Mouse (Mus musculus): ENCODE measurements around the gene Srebf1. TPM values are rescaled to one million over a fixed set of nuclear protein-coding genes. Genes with fewer than 3 reads are reported as not detected.

Gene Srebf1
- polyA plus RNA-seq, 1 experiment = 54.1 TPM

- TF ChIP-seq POLR2A (IDR thresholded peaks at IDR 0.05; ENCODE audit: low read depth, low read length) (no peak), CTCF (IDR thresholded peaks at IDR 0.05; ENCODE audit: borderline replicate concordance, insufficient read depth, low read length) (no peak)
- no peak overlapping the region for H3K4me3 ChIP-seq (ENCODE audit: insufficient read depth, low read length)
- no peak overlapping the region for H3K27ac ChIP-seq (ENCODE audit: insufficient read depth, low read length)
- no peaks in the 10 kb centered on the region for H3K4me1 ChIP-seq (ENCODE audit: control insufficient read depth, insufficient read depth, low read length)
Measured at GRCm38 (mm10) chr11:60200384-60200783, 22.0 kb downstream of the Srebf1 start.

GRCm38 (mm10) chr11:60199702-60200184 is 22.6 kb downstream of the Srebf1 start:
- Histone ChIP-seq H3K4me1 (ENCODE audit: control insufficient read depth, insufficient read depth, low read length) (no peaks in the 10 kb centered on the region), H3K27ac (ENCODE audit: insufficient read depth, low read length) (no peak overlapping the region), H3K4me3 (ENCODE audit: insufficient read depth, low read length) (no peak overlapping the region)
- TF ChIP-seq CTCF (IDR thresholded peaks at IDR 0.05; ENCODE audit: borderline replicate concordance, insufficient read depth, low read length) (peak; percentile 84), POLR2A (IDR thresholded peaks at IDR 0.05; ENCODE audit: low read depth, low read length) (no peak)

GRCm38 (mm10) chr11:60198651-60199050 is 23.7 kb downstream of the Srebf1 start:
- Histone ChIP-seq H3K27ac (ENCODE audit: insufficient read depth, low read length) (no peak overlapping the region), H3K4me1 (ENCODE audit: control insufficient read depth, insufficient read depth, low read length) (no peaks in the 10 kb centered on the region), H3K4me3 (ENCODE audit: insufficient read depth, low read length) (no peak overlapping the region)
- TF ChIP-seq POLR2A (IDR thresholded peaks at IDR 0.05; ENCODE audit: low read depth, low read length) (no peak), CTCF (IDR thresholded peaks at IDR 0.05; ENCODE audit: borderline replicate concordance, insufficient read depth, low read length) (no peak)

- no peaks in the 10 kb centered on the region for H3K4me1 ChIP-seq (ENCODE audit: control insufficient read depth, insufficient read depth, low read length)
- no peak for TF ChIP-seq POLR2A (IDR thresholded peaks at IDR 0.05; ENCODE audit: low read depth, low read length)
- TF ChIP-seq CTCF (IDR thresholded peaks at IDR 0.05; ENCODE audit: borderline replicate concordance, insufficient read depth, low read length) = no peak
- no peak overlapping the region for H3K27ac ChIP-seq (ENCODE audit: insufficient read depth, low read length)
- H3K4me3 ChIP-seq (ENCODE audit: insufficient read depth, low read length) = no peak overlapping the region
Measured at GRCm38 (mm10) chr11:60197998-60198619, 24.3 kb downstream of the Srebf1 start.

GRCm38 (mm10) chr11:60196344-60196743 is 26.0 kb downstream of the Srebf1 start:
- H3K4me3 ChIP-seq (ENCODE audit: insufficient read depth, low read length) = no peak overlapping the region
- TF ChIP-seq POLR2A (IDR thresholded peaks at IDR 0.05; ENCODE audit: low read depth, low read length) = no peak
- TF ChIP-seq CTCF (IDR thresholded peaks at IDR 0.05; ENCODE audit: borderline replicate concordance, insufficient read depth, low read length) = no peak
- no peak overlapping the region for H3K27ac ChIP-seq (ENCODE audit: insufficient read depth, low read length)
- no peaks in the 10 kb centered on the region for H3K4me1 ChIP-seq (ENCODE audit: control insufficient read depth, insufficient read depth, low read length)

GRCm38 (mm10) chr11:60195108-60195507 is 27.3 kb downstream of the Srebf1 start:
- no peak overlapping the region for H3K27ac ChIP-seq (ENCODE audit: insufficient read depth, low read length)
- H3K4me3 ChIP-seq (ENCODE audit: insufficient read depth, low read length) = no peak overlapping the region

GRCm38 (mm10) chr11:60193556-60193955 is 28.8 kb downstream of the Srebf1 start:
- H3K27ac ChIP-seq (ENCODE audit: insufficient read depth, low read length) = no peak overlapping the region
- no peaks in the 10 kb centered on the region for H3K4me1 ChIP-seq (ENCODE audit: control insufficient read depth, insufficient read depth, low read length)
- H3K4me3 ChIP-seq (ENCODE audit: insufficient read depth, low read length) = no peak overlapping the region
- no peak for TF ChIP-seq POLR2A (IDR thresholded peaks at IDR 0.05; ENCODE audit: low read depth, low read length)
- no peak for TF ChIP-seq CTCF (IDR thresholded peaks at IDR 0.05; ENCODE audit: borderline replicate concordance, insufficient read depth, low read length)

More at GRCm38 (mm10) chr11:60195108-60195507, 27.3 kb downstream of the Srebf1 start:
- H3K4me1 ChIP-seq (ENCODE audit: control insufficient read depth, insufficient read depth, low read length) = no peaks in the 10 kb centered on the region
- TF ChIP-seq POLR2A (IDR thresholded peaks at IDR 0.05; ENCODE audit: low read depth, low read length) (no peak), CTCF (IDR thresholded peaks at IDR 0.05; ENCODE audit: borderline replicate concordance, insufficient read depth, low read length) (no peak)

GRCm38 (mm10) chr11:60192534-60192933 is 29.8 kb downstream of the Srebf1 start:
- no peak for TF ChIP-seq POLR2A (IDR thresholded peaks at IDR 0.05; ENCODE audit: low read depth, low read length)
- TF ChIP-seq CTCF (IDR thresholded peaks at IDR 0.05; ENCODE audit: borderline replicate concordance, insufficient read depth, low read length) = no peak
- no peak overlapping the region for H3K27ac ChIP-seq (ENCODE audit: insufficient read depth, low read length)
- H3K4me3 ChIP-seq (ENCODE audit: insufficient read depth, low read length) = no peak overlapping the region
- no peaks in the 10 kb centered on the region for H3K4me1 ChIP-seq (ENCODE audit: control insufficient read depth, insufficient read depth, low read length)

- Histone ChIP-seq H3K4me3 (ENCODE audit: insufficient read depth, low read length) (no peak overlapping the region), H3K4me1 (ENCODE audit: control insufficient read depth, insufficient read depth, low read length) (no peaks in the 10 kb centered on the region), H3K27ac (ENCODE audit: insufficient read depth, low read length) (no peak overlapping the region)
- TF ChIP-seq CTCF (IDR thresholded peaks at IDR 0.05; ENCODE audit: borderline replicate concordance, insufficient read depth, low read length) (no peak), POLR2A (IDR thresholded peaks at IDR 0.05; ENCODE audit: low read depth, low read length) (no peak)
Measured at GRCm38 (mm10) chr11:60190055-60190641, 32.2 kb downstream of the Srebf1 start.

GRCm38 (mm10) chr11:60189501-60190040 is 32.8 kb downstream of the Srebf1 start:
- Histone ChIP-seq H3K4me1 (ENCODE audit: control insufficient read depth, insufficient read depth, low read length) (peaks cover 4% of the 10 kb centered on the region; the same call in 1 of the 2 replicates), H3K27ac (ENCODE audit: insufficient read depth, low read length) (no peak overlapping the region), H3K4me3 (ENCODE audit: insufficient read depth, low read length) (no peak overlapping the region)
- TF ChIP-seq CTCF (IDR thresholded peaks at IDR 0.05; ENCODE audit: borderline replicate concordance, insufficient read depth, low read length) = no peak
- TF ChIP-seq POLR2A (IDR thresholded peaks at IDR 0.05; ENCODE audit: low read depth, low read length) = no peak
